Mouse (Mus musculus): Measurements from ENCODE around the gene Plekhj1.
"Not testable (repeated sequence)": the region's sequence is repeated elsewhere in the genome, so short reads cannot be mapped to it uniquely, and the experiment has no call there.

Gene Plekhj1

DNA sequence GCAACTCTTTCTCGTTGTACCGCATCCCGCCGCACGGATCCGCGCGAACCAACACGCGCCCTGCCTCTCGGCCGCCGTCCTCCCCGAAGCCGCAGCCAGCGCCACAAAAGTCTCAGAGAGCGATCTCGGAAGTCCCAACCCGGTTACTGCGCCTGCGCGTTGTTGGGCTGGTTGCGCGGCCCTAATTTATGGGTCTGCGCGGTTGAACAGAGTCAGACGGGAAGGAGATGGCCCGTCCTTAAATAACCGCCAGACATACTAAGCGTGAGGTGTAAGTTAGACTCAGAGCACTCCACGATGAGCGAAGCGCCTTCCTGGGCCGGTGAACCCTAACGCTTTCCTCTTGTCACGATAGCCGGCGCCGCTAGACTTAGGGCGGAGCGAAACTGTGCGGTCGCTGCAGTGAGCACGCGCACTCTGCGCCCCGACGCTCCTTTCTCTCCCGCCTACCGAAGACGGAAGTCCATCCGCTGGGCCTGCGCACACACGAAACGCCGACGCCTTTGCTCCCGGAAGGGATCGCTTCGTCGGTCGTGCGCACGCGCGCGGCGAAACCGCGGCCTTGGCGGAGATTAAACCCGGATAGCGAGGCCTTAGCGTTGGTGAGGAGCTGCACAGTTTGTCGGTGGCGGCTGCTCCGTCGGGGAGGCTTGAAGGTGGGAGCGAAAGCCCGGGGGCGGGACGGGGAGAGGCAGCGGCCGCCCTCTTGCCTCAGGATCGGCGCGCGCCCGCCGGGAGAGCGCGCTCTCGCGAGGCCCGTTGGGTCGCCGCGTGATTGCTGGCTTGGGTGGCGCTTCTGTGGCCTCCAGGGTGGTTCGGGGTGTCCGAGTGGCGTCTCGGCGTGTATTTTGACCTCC, at the start of gene Plekhj1, which contains the start of gene Sf3a2:
Gene Plekhj1 (minus strand): TSS at position 477 of the 857 bp plus-strand sequence.
Gene Sf3a2 (plus strand): TSS at position 49 of the 857 bp plus-strand sequence.
- peak; percentile 97 for DNase-seq (ENCODE audit: low read depth, low spot score)

DNA sequence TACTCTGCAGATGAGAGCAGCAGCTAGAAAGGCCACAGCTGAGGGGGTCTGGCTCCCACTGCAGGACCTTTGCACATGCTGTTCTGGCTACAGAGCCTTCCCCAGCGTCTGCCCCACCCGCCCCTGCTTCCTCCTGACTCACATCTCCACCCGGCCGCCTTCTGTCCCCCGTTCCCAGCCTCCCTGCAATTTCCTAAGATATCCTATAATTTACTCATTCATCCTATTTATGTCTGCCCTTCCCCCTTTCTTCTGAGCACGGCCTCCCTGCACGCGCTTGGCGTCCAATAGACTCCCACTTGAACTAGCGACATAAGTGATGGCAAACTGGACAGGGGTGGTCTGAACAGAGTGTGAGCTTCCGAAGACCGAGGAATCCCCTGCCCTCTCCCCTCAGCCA, 47.3 kb upstream of the Plekhj1 start:
- no peak for DNase-seq (ENCODE audit: low read depth, low spot score)

DNA sequence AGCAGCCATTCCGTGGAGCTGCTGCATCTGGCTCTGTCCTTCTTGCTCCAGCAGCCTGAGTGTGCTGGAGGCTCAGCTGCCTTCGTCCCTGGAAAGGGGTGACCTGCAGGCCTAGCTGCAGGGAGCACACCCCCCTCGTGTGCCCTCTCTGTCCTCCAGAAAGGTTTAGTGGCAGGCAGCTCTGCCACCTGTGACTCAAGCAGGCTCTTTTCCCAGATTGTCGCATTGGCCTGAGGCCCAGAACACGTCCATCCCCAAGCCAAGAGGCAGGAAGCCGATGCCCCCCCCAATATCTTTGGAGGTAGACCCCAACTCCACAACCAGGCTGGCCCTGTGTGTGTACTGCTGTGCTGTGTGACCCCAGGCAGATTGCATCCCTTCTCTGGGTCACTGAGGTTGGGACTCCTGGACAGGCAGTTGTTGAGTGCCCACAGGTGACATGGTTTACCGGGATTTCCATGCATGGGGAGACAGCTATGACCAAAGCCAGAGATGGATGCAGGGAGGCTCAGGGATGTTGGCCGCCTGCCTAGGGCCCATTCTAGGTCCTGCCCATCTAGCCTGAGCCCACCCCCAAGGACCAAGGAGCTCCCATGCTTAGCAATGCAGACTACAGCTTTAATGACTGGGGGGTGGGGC, 46.7 kb upstream of the Plekhj1 start:
- no peak for DNase-seq (ENCODE audit: low read depth, low spot score)

- peak; percentile 37 for DNase-seq (ENCODE audit: low read depth, low spot score)
Measured at GRCm38 (mm10) chr10:80843931-80844547, 45.6 kb upstream of the Plekhj1 start, which contains the start of gene Lingo3. TSS of gene Lingo3 (minus strand) at chr10:80844039.

DNA sequence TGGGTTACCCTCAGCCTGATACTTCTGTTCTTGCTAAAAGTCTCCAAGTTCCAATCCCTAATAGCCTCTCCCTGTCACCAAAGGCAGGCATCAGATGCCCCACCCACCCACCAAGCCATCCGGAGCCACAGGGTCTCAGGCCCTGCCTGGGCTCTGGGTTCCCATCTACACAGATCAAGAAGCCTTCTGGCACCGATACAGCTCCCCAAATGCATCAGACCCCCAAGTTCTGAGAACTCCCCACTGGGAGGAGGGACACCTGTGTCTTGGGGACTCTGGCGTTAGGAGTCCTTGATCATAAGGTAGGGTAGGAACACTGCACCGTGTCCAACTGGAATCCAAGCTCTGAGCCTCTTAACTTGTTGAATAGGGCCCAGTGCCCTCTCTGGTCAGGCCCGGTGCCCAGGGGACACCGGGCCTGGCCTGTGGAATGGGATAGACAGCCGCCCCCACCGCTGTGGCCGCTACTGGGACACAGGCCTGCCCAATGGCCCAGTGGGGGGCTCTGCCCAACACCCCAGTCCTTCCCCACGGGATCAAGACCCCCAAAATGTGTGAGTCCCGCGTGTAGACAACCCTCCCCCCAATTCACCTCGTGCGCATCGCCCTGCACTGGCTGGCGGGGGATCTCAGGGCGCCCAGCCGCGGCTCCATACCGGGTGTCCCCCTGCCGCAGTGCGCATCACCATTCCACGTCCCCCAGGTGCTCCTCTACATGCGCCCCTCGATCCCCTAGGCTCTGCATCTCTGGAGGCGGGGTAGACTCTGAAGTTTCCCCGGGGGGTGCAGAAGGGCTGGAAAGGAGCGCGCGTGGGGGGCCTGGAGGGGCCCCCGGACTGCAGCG, 44.9 kb upstream of the Plekhj1 start:
- no peak for DNase-seq (ENCODE audit: low read depth, low spot score)

GRCm38 (mm10) chr10:80842334-80842733, 43.9 kb upstream of the Plekhj1 start:
- no peak for DNase-seq (ENCODE audit: low read depth, low spot score)

- DNase-seq (ENCODE audit: low read depth, low spot score), result no peak
Measured at GRCm38 (mm10) chr10:80841685-80842084, 43.3 kb upstream of the Plekhj1 start.

- no peak for DNase-seq (ENCODE audit: low read depth, low spot score)
Measured at GRCm38 (mm10) chr10:80839848-80840247, 41.4 kb upstream of the Plekhj1 start.

DNA sequence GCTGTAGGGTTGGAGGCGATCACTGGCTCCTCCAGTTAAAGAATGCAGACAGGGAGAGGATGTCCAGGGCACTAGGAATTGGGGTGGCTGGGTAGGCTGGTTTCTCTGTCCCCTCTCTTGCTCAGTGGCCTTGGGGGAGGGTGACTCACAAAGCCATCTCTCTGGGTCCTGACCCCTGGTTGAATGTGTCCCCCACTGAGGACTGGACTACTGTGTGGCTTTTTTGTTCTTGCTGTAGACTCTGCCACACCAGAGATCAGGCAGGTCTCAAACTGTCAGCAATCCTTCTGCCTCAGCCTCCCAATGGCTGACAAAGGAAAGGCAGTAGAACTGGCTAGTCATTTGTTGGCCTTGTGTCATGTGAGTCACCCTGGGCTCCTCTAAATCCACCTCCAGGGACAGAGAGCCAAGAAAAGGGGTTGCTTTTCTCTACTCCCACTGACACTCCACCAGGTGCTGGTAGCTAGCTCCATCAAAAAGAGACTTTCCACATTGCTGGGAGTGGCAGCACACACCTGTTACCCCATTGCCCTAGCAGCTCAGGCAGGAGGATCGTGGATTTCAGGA, 40.0 kb upstream of the Plekhj1 start:
- no peak for DNase-seq (ENCODE audit: low read depth, low spot score)

DNA sequence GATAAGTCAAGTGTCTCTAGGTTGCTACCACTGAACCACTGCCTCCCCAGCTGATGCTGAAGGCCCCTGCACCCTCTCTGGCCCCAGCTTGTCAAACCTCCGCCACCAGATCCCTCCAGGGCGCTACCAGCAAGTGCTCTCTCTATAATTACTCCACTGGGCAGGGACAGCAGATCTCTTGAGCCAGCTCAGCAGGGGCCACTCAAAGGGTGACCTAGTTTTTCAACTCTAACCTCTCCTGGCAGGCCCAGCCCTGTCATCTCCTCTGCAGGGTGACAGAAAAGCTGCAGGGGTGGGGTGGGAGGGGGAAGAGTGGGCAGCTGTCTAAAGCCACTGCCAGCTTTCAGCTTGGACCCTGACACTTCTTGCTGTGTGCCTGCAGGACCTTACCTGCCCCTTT, 39.4 kb upstream of the Plekhj1 start:
- DNase-seq (ENCODE audit: low read depth, low spot score), result no peak

- no peak for DNase-seq (ENCODE audit: low read depth, low spot score)
Measured at GRCm38 (mm10) chr10:80836949-80837379, 38.5 kb upstream of the Plekhj1 start.

DNA sequence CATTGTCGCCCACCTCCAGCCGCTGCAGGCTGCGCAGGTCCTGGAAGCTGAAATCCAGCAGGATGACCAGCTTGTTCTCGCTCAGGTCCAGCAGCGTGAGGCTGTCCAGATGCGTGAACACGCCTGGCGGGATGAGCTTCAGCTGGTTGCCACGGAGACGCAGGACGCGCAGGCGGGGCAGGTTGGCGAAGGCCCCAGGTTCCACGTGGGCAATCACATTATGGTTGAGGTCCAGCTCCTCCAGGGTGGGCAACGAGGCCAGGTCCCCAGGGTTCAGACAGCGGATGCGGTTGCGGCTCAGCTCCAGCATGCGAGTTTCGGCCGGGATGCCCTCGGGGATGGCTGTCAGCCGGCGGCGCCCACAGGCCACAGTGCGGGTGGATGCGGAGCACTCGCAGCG, 37.2 kb upstream of the Plekhj1 start:
- no peak for DNase-seq (ENCODE audit: low read depth, low spot score)

DNA sequence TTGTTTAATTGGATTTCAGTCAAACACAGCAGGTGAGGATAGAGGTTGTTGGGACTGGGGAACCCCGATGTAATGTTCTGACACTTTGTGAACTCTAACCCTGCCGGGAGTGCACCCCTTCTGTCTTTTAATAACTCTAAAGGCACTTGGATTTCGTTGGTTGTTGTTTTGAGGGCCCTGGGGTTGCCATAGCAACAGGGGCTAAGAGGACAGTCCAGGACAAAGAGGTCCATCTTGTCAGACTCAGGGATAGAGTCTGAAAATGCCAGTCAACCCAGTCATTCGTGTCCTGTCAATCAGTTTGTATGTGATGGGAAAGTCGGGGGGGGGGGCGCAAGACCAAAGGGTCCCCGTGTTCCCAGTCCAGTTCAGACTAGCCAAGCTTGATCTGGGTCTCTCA, 34.4 kb upstream of the Plekhj1 start:
- no peak for DNase-seq (ENCODE audit: low read depth, low spot score)

DNA sequence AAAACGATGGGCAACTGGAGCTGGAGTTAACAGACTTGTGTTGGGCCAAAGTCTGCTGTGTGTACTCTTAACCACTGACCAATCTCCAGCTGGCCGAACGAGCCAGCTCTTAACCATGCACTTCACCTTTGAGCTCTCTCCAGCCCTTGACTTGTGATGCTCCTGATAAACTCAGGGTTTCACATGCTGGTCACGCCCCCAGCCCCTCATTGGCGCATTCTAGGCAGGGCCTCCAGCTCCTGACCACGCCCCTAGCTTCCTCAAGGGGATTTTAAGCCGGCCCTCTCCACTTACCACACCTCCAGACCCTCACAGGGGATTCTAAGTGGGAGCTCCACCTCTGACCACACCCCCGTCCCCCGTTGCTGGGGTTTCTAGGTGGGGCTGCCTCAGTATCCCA, 32.7 kb upstream of the Plekhj1 start:
- peak; percentile 84 for DNase-seq (ENCODE audit: low read depth, low spot score)

DNA sequence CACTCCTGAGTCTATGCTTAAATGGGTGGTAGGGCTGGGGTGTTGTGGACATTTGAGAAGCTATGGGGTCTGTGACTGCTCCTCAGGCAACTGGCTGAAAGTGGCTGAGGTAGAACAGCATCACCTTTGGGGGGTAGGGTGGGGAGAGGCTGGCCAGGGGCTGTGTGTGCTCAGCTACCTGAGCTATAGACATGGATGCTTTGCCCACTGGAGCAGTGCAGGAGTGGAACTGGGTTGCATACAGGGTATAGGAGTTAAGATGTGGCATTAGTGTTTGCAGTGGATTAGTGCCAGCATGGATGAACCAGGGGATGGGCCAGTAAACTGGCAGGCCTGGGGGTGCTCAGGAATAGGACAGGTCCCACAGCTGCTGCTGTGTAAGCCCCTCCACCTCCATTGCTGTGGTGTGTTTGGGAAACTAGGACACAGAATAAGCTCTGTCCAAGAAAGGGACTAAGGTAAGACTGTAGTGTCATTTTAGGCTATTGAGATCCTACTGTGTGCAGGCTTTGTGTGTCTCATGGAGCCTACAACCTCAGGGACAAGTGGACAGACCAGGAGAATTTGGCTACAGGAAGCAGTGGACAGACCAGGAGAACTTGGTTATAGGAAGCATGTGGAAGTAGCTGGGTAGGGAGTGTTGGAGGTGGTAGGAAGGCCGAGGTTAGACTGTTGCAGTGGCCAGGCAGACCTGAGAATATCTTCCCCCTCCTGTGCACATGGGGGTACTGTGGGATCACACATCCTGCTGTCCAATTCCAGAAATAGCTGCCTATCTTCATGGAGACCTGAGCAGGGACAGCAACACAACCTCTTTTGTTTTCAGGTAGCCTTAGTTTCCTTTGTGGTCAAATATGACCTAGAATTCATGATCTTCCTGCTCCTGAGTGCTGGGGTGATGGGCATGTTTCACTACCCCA, 31.2 kb upstream of the Plekhj1 start:
- DNase-seq (ENCODE audit: low read depth, low spot score), result no peak

GRCm38 (mm10) chr10:80828587-80828986, 30.2 kb upstream of the Plekhj1 start:
- DNase-seq (ENCODE audit: low read depth, low spot score), result not testable (repeated sequence)

- no peak for DNase-seq (ENCODE audit: low read depth, low spot score)
Measured at GRCm38 (mm10) chr10:80827870-80828420, 29.5 kb upstream of the Plekhj1 start.

DNA sequence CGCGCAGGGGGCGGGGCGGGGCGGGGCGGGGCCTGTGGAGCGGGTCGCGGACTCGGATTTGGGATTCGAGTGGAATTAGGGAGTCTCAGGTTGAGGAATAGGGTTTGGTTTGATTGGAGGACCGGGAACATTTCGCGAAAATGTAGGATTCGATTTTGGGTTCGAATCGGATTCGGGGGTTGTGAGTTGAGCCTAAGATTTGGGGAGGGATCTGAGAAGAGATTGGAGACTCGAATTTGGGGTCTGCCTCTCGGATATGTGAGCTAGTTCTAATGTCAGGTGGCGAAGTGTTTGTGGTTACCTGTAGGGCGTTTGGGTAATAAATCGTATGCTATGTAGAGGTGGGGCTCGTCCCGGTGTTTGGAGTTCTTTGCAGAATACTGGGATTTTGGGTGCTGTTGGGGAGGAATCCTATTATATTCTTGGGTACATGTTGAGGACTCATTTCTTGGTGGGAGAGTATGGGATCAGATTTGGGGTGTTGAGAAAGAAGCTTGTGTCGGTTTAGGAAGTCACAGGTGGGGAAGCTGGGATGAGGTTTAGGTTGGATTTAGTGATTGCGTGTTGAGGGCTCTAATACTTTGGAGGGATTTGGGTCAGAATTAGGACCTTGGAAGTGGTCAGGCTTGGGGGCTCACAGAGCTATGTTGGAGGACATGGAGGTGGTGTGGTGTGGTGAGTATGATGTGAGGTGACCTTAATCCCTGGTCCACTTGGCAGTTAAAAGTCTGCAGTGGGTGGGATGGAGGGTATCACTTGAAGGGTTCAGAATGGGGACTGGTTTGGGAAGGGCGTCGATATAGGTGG, 28.8 kb upstream of the Plekhj1 start:
- no peak for DNase-seq (ENCODE audit: low read depth, low spot score)

Measured in mesoderm, embryonic 11.5 days (tissue).